Mouse (Mus musculus) forebrain, embryonic 16.5 days (tissue): Measurements from ENCODE around the gene Ctnna2. TPM values are rescaled to one million over a fixed set of nuclear protein-coding genes. Genes with fewer than 3 reads are reported as not detected.

Experiments used
- ATAC-seq: fragments of 200-750 bp; cut with Nextera tagmentation; 2 replicates; pipeline ENCODE4 v1.8.0; 2017; ENCODE audit warnings: mild to moderate bottlenecking, moderate library complexity
- H3K27ac ChIP-seq: fragments of 300-500 bp; sonication (generic); 2 replicates; pipeline ENCODE4 v1.5.1; 2014; ENCODE audit warnings: low read length, control low read depth
- H3K27me3 ChIP-seq: fragments of 300-500 bp; sonication (generic); replicated peaks from 2 replicates; pipeline ENCODE4 v1.6.1; 2014; ENCODE audit warnings: low read length; ENCODE audit not compliant: control insufficient read depth, insufficient read depth
- H3K36me3 ChIP-seq: fragments of 300-500 bp; sonication (generic); 2 replicates; pipeline ENCODE4 v1.6.1; 2014; ENCODE audit not compliant: control insufficient read depth, insufficient read depth
- H3K4me1 ChIP-seq: fragments of 300-500 bp; sonication (generic); replicated peaks from 2 replicates; pipeline ENCODE4 v1.6.1; 2014; ENCODE audit warnings: low read length; ENCODE audit not compliant: control insufficient read depth, insufficient read depth
- H3K4me2 ChIP-seq: fragments of 300-500 bp; sonication (generic); 2 replicates; pipeline ENCODE4 v1.6.1; 2014; ENCODE audit warnings: mild to moderate bottlenecking, low read length, control low read depth
- H3K4me3 ChIP-seq: fragments of 300-500 bp; sonication (generic); replicated peaks from 2 replicates; pipeline ENCODE4 v1.5.1; 2014; ENCODE audit warnings: mild to moderate bottlenecking, low read length, control low read depth
- H3K9ac ChIP-seq: fragments of 300-500 bp; sonication (generic); replicated peaks from 2 replicates; pipeline ENCODE4 v1.6.1; 2014; ENCODE audit warnings: low read depth, low read length, control low read depth
- H3K9me3 ChIP-seq: fragments of 300-500 bp; sonication (generic); 2 replicates; pipeline ENCODE4 v1.6.1; 2016; ENCODE audit warnings: low read length; ENCODE audit not compliant: control insufficient read depth
- WGBS: fragments of 180-500 bp; shearing (Covaris S2); extraction: QIAGEN DNeasy Blood & Tissue Kit; methylation state at CpG from one replicate; pipeline ENCODE4 v1.1.7; 2014; 5-methylcytosine and 5-hydroxymethylcytosine counted together
- polyA plus RNA-seq: library from polyadenylated mRNA; unstranded; fragments of >200 nt; fragmentation: Nextera tagmentation; extraction: Ambion mirVana; gene quantifications from 2 replicates; pipeline ENCODE4 v1.2.1, GENCODE M21; 2015

Ctnna2 gene
- polyA plus RNA-seq, 1 experiment from 2014 or later, result 149 TPM

GRCm38 (mm10) chr6:77929375-77929774 lies 50.1 kb downstream of the Ctnna2 start:
- Histone ChIP-seq H3K9ac (no peak overlapping the region), H3K4me1 (no peaks in the 10 kb centered on the region), H3K36me3 (no peaks in the 10 kb centered on the region), H3K27me3 (no peaks in the 10 kb centered on the region), H3K27ac (no peak overlapping the region), H3K4me2 (no peak overlapping the region), H3K4me3 (no peak overlapping the region), H3K9me3 (no peaks in the 10 kb centered on the region)
- 87% methylated on average over 3 of the region's 3 CpGs for WGBS
- no peak for ATAC-seq

GRCm38 (mm10) chr6:77873150-77873549 lies 106.3 kb downstream of the Ctnna2 start:
- H3K4me2 ChIP-seq, result no peak overlapping the region
- H3K4me3 ChIP-seq, result no peak overlapping the region
- H3K4me1 ChIP-seq, result no peaks in the 10 kb centered on the region
- H3K9me3 ChIP-seq, result no peaks in the 10 kb centered on the region
- no peaks in the 10 kb centered on the region for H3K36me3 ChIP-seq
- 97% methylated on average over 2 of the region's 2 CpGs for WGBS
- ATAC-seq, result no peak
- no peaks in the 10 kb centered on the region for H3K27me3 ChIP-seq
- H3K9ac ChIP-seq, result no peak overlapping the region
- H3K27ac ChIP-seq, result no peak overlapping the region

GRCm38 (mm10) chr6:77869313-77869712 lies 110.2 kb downstream of the Ctnna2 start:
- Histone ChIP-seq H3K9me3 (no peaks in the 10 kb centered on the region), H3K27ac (no peak overlapping the region), H3K4me3 (no peak overlapping the region), H3K36me3 (no peaks in the 10 kb centered on the region), H3K4me1 (no peaks in the 10 kb centered on the region), H3K4me2 (no peak overlapping the region), H3K27me3 (no peaks in the 10 kb centered on the region), H3K9ac (no peak overlapping the region)
- WGBS, result 61% methylated on average over 2 of the region's 2 CpGs
- no peak for ATAC-seq

DNA sequence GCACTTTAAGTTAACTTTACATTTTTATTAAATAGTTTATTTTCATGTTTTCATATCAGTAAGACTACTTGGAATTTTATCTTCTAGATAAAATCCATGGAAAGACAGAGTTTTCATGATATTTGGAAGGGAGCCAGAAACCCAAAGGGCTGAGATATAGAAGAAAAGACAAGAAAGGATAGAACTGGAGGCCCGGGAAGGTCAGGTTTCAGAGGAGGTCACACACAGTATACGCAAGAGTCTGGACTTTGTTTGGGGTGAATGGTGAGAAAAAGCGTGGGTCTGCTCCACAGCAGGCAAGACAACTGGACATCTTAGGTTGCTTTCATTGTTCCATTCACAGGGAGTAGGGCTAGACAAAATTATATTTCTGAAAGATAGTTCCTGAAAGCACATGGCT lies 111.4 kb downstream of the Ctnna2 start:
- 55% methylated on average over 3 of the region's 3 CpGs for WGBS
- Histone ChIP-seq H3K9me3 (no peaks in the 10 kb centered on the region), H3K36me3 (no peaks in the 10 kb centered on the region), H3K4me1 (no peaks in the 10 kb centered on the region), H3K27ac (no peak overlapping the region), H3K9ac (no peak overlapping the region), H3K4me3 (no peak overlapping the region), H3K4me2 (no peak overlapping the region), H3K27me3 (no peaks in the 10 kb centered on the region)
- ATAC-seq, result no peak

DNA sequence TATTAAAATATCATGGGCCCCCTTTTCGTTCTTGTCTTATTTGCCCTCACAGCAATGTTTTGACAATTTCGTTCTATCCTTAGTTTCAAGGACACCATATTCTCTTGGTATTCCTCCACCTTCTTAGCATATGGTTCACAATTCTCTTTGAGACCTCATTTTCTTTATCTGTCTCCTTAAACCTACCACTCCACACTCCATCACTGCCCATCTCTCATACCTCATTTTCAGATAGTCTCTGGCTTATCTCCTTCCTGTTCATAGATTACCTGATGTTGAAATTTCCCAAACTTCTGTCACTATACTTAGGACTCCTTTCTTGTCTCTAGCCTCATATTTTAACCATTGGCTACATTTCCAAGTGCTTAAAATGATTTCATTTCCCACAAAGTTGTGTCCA lies 116.1 kb downstream of the Ctnna2 start:
- Histone ChIP-seq H3K27ac (no peak overlapping the region), H3K9ac (no peak overlapping the region), H3K9me3 (no peaks in the 10 kb centered on the region), H3K27me3 (no peaks in the 10 kb centered on the region), H3K4me1 (no peaks in the 10 kb centered on the region), H3K4me2 (no peak overlapping the region), H3K4me3 (no peak overlapping the region), H3K36me3 (no peaks in the 10 kb centered on the region)
- 90% methylated on average over 2 of the region's 2 CpGs for WGBS
- no peak for ATAC-seq

GRCm38 (mm10) chr6:77862781-77863180 lies 116.7 kb downstream of the Ctnna2 start:
- Histone ChIP-seq H3K36me3 (no peaks in the 10 kb centered on the region), H3K9ac (no peak overlapping the region), H3K4me2 (no peak overlapping the region), H3K4me1 (no peaks in the 10 kb centered on the region), H3K4me3 (no peak overlapping the region), H3K27ac (no peak overlapping the region), H3K9me3 (no peaks in the 10 kb centered on the region), H3K27me3 (no peaks in the 10 kb centered on the region)
- ATAC-seq, result peak; percentile 69
- WGBS, result 82% methylated on average over 6 of the region's 6 CpGs

GRCm38 (mm10) chr6:77849438-77849837 lies 130.1 kb downstream of the Ctnna2 start:
- H3K27ac ChIP-seq, result no peak overlapping the region
- ATAC-seq, result no peak
- no peak overlapping the region for H3K4me2 ChIP-seq
- peaks cover 12% of the 10 kb centered on the region for H3K4me1 ChIP-seq
- no peak overlapping the region for H3K9ac ChIP-seq
- no peak overlapping the region for H3K4me3 ChIP-seq
- H3K36me3 ChIP-seq, result no peaks in the 10 kb centered on the region; the same call in 1 of the 2 replicates
- 94% methylated on average over 1 of the region's 1 CpGs for WGBS
- no peaks in the 10 kb centered on the region for H3K9me3 ChIP-seq
- no peaks in the 10 kb centered on the region for H3K27me3 ChIP-seq

DNA sequence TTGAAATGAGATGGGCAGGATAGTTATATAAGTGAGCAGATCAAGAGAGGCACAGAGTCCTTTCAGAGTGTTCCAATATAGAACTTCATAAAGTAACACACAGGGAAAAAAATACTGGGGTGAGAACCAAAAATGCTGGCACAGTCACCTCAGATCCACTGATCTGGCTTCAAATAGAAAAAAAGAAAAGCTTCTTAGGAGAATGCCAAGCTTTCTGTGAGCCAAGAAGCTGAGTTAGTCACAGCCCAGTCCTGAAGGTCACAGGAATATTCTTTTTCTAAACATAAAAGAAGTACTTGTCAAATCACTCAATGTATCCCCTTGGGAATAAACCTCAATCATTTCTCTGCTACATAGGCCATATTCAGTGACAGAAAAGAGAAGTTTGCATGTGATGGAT lies 130.7 kb downstream of the Ctnna2 start:
- Histone ChIP-seq H3K4me1 (peaks cover 12% of the 10 kb centered on the region), H3K4me3 (no peak overlapping the region), H3K27me3 (no peaks in the 10 kb centered on the region), H3K27ac (no peak overlapping the region), H3K4me2 (no peak overlapping the region), H3K9me3 (no peaks in the 10 kb centered on the region), H3K9ac (no peak overlapping the region), H3K36me3 (no peaks in the 10 kb centered on the region; the same call in 1 of the 2 replicates)
- no peak for ATAC-seq

- no peak overlapping the region for H3K9ac ChIP-seq
- no peaks in the 10 kb centered on the region for H3K27me3 ChIP-seq
- H3K4me1 ChIP-seq, result peaks cover 12% of the 10 kb centered on the region
- H3K36me3 ChIP-seq, result no peaks in the 10 kb centered on the region; the same call in 1 of the 2 replicates
- 61% methylated on average over 2 of the region's 2 CpGs for WGBS
- no peak overlapping the region for H3K4me2 ChIP-seq
- peak; percentile 90 for ATAC-seq
- no peak overlapping the region for H3K27ac ChIP-seq
- H3K4me3 ChIP-seq, result no peak overlapping the region
- H3K9me3 ChIP-seq, result no peaks in the 10 kb centered on the region
Measured at GRCm38 (mm10) chr6:77847651-77848050, 131.8 kb downstream of the Ctnna2 start.

DNA sequence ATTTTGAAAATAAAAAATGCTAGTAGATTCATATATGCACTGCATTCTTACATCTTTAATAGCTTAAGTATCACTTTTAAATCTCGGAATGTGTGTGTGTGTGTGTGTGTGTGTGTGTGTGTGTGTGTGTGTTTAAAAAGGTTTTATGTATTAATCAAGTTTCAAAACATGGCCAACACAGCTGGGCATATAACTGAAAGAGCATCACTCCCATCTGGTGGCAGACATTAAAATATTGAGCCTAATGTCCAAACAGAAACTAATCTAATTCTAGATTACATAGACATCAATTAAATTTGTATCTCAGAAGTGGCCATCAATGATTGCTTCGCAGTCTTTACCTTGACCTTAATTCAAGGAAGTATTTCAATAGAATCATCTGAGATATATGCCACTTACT lies 140.4 kb downstream of the Ctnna2 start:
- Histone ChIP-seq H3K27me3 (no peaks in the 10 kb centered on the region), H3K4me2 (no peak overlapping the region), H3K9ac (no peak overlapping the region), H3K36me3 (no peaks in the 10 kb centered on the region), H3K27ac (no peak overlapping the region), H3K4me3 (no peak overlapping the region), H3K9me3 (no peaks in the 10 kb centered on the region), H3K4me1 (no peaks in the 10 kb centered on the region)
- no peak for ATAC-seq
- 76% methylated on average over 2 of the region's 2 CpGs for WGBS
